Mouse (Mus musculus) v-Abl transformed pro-B cells (cell line): ENCODE data around the gene A130010J15Rik.

ENCODE experiments used
- in situ Hi-C, 2 experiments: fragments of 400-800 bp; cut with MboI; formaldehyde crosslinking; loops; one replicate each; pipeline ENCODE4 v1.15.1; 2025; ENCODE audit not compliant: unreplicated experiment in 2 of 2

The A130010J15Rik gene

DNA sequence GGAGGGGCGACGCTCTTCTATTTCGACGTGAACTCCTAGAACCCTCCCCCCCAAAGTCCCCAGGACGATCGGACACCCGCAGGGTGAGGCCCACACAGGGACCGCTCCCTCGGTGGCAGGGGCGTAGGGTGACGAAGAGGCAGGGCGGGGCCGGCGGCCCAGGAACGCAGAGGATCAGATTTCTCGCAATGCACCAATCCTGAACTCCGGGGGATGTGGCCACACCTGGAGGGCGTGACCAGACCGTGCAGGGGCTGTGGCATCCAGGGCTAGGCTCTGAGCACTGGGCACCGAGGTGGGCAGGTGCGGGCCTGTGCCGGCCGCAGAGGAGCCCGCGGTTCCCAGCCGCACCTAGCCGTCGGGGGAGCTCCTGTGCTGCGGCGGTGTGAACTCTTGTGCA lies 15.0 kb upstream of the A130010J15Rik start, which contains the start of gene Irf6:
TSS of gene Irf6 (plus strand) at position 240 of the 400 bp plus-strand sequence.
- in situ Hi-C loops, result no loop called here

DNA sequence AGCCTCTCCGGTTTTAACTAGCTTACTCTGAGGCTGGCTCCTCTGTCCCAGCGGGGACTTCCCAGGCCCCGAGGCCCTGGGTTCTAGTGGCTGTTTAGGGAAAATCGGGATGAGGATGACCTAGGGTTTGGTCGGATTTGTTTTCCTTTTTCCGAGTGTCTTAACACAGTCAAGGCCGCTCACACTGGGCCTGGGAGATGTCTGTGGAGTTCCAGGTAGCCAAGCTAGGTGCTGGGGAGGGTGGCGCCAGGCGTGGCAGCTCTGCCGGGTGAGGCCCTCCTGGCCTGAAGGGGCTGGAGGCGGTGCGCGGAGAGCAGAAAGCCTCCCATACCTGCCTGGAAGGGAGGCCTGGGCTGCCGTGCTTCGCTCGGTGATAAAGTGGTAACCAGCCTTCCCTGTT lies 14.3 kb upstream of the A130010J15Rik start:
- in situ Hi-C loops, result no loop called here

GRCm38 (mm10) chr1:193156316-193157110 lies 11.3 kb upstream of the A130010J15Rik start:
- in situ Hi-C loops, result no loop called here

DNA sequence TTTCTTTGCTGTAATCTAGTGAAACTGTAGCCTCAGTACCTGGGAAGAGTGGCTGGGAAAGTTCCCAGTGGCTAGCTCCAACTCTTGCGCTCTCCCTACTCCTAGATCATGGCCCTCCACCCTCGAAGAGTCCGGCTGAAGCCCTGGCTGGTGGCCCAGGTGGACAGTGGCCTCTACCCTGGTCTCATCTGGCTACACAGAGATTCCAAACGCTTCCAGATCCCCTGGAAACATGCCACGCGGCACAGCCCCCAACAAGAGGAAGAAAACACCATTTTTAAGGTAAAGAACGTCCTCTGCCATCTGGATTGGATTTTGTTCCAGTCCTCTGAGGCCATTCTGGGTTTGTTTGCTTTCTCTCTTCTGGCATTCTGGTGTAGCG lies 10.7 kb upstream of the A130010J15Rik start:
- in situ Hi-C loops, result no loop called here

GRCm38 (mm10) chr1:193159163-193159562 lies 8.7 kb upstream of the A130010J15Rik start:
- in situ Hi-C loops, result no loop called here

- in situ Hi-C loops, result no loop called here
Measured at GRCm38 (mm10) chr1:193159613-193160012, 8.2 kb upstream of the A130010J15Rik start.

DNA sequence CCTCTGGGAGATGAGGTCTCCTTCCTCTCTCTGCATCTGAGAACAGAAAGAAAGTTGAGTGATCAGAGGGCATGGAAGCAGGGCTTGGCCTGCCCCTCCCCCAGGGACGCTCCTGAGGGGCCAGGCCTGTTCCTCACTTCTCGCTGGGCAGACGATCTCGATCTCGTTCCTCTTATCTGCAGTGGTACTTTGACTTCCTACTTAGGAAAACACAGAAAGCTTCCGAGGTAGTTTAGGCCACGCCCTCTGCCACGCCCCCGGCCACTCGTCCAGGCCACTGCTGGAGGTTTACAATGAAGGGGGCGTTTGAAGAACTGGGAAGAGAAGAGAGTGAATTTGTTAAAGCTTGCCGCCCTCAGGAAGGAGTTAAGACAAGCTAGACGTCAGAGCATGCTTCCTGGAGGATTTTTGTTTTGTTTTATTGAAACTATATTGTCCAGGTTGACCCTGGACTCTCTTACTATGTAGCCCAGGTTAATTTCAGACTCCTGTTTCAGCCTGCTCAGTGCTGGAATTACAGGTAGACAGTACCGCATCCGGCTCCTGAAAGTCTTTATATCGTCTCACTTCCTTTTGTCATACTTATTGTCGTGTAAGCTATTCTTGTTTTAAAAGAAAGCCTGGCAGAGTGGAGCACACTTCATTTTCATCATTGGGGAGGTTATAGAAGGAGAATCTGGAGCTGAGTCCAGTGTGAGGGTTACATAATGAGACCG lies 7.4 kb upstream of the A130010J15Rik start:
- in situ Hi-C loops, result no loop called here

DNA sequence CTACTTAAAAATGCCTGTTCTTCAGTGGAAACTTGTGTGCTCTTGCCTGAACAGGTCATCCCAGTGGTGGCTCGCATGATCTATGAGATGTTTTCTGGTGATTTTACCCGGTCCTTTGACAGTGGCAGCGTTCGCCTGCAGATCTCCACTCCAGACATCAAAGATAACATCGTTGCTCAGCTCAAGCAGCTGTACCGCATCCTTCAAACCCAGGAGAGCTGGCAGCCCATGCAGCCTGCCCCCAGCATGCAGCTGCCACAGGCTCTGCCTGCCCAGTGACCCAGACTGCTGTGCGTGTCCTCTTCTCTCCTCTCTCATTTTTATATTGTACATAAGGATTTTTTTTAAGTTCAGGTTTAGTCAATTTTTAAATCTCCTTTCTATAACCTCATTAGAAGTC lies 1.4 kb downstream of the A130010J15Rik start:
- in situ Hi-C loops, result loop anchor here in 1 of 2 experiments (5.0 kb wide), 1 partner anchor 37 kb away; the partner anchor contains the start of gene Diexf

DNA sequence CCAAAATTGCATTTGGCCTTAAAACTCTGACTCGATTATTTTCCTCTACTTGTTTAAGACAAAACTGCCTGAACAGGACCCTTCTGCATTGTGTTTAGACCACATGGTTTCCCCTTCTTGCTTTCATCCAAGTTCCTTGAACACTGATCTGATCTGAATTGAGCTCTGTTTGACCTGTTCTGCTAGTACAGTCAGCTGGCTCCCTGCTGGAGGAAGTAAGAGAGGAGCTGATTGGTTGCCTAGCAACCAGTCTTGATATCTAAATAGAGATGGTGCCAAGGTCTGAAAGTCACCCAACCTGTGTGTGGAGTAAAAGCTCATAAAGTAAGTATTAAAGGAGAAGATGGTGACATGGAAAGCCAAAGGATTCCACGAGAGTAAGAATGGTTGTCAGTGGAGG lies 2.0 kb downstream of the A130010J15Rik start:
- in situ Hi-C loops, result loop anchor here in 1 of 2 experiments (5.0 kb wide), 1 partner anchor 38 kb away; the partner anchor contains the start of gene Diexf

DNA sequence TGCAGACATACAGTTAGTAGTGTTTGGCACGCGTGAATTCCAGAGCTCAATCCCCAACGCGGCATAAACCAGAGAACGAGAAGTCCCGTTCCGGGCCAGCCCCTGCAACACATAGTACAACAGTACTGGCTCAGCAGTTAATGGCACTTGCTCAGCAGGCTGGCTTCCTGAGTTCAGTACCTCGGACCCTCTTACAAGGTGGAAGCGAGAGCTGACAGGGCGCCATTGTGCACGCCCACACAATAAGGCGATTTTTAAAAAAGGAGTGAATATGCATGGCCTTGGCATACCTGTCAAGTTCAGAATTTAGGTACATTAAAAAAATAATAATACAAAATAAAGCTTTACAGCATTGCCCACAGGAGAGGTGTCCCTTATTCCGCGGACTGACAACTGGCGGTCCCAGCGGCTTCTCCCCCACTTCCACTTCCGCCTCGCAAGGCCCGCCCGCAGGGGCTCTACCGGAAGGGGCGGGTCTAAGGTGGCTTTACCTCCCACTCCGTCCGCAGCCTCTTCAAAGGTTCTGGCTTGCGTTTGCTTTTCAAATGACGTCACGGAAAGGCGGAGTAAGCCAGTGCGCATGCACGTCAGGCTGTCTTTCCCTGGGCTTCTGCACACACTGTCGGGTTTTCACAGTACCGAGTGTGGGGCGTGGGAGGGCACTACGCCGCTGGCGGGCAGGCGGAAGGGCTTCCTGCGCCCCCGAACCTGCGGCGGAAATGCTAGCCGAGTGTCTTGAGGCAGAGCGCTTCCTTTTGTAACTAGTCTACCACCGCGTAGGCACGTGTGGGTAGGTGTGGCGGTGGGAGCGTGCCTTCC lies 5.4 kb downstream of the A130010J15Rik start:
- in situ Hi-C loops, result no loop called here

DNA sequence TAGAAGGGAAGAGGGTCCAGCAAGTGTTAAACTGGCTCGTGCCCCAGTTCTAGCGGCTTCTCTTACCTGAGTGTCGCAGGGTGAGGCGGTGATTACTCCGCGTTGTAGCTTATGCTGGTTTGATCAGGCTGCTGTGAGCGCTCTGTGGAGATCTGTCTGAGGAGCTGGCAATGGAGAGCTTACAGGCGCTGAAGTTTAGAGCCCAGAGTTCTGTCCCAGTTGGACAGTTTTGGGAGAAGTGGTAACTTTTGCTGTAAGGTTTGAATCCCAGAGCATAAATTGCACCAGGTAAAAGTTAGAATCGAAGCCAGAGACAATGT lies 5.9 kb downstream of the A130010J15Rik start:
- in situ Hi-C loops, result no loop called here

DNA sequence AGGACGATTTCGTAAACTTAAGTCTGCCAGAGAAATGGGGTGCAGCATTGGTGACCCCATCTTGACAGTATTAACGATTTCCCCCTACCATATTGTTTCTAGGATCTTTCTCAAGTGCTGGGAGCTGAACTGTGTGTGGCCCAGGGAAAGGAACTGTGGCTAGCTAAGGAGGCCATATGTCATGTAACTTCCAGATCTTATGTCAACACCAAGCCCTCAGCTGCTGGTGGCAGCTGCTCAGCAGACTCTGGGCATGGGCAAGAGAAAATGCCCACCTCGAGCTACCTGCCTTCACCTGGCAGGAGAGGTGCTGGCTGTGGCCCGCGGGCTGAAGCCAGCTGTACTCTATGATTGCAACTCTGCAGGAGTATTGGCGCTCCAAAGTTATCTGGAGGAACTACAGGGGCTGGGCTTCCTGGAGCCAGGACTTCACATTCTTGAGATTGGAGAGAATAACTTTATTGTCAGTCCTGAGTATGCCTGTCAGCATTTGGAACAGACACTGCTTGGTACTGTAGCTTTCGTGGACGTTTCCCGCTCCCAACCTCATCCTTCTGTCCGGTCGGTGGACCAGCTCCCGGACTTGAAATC lies 6.4 kb downstream of the A130010J15Rik start:
- in situ Hi-C loops, result no loop called here

DNA sequence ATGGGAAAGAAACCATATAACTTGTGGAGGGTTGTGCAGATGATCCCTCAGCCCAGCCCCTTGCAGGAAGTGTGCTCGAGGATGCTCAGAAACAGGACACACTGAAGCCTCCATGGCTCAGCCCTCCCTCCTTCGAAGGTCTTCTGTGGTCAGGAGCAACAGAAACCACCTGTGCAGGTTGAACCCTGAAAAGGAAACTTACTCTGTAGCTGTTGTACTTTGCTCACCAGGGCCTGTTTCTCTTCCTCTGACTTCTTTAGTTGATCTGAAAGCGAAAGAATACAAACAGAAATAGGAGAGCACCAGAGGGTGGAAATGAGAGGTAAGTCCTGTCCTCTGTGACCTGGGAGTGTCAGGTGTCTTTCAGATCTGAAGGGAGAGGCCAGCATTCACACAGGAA lies 13.3 kb downstream of the A130010J15Rik start:
- in situ Hi-C loops, result no loop called here

- in situ Hi-C loops, result no loop called here
Measured at GRCm38 (mm10) chr1:193188257-193188656, 20.4 kb downstream of the A130010J15Rik start.

DNA sequence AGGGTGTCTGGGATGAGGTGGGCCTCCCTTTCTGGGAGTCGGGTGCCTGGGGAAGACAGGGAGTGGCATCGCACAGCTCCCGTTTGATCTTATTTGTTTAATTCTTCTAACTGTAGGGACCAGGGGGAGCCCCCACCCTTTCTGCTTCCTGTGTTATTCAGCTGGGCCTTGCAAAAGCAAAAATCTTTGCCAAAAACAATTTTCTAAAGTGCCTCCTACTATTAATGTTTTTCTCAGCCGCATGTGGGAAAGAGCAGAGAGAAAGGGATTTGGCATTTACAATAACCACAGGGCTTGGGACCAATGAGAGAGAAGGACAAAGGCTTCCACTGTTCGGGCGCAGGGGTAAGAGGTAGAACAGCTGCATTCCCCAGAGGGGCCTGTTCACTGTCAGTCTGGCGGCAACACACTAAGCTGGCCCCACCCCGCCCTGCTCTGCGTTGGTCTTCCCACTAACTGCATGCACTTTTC lies 21.3 kb downstream of the A130010J15Rik start:
- in situ Hi-C loops, result no loop called here

DNA sequence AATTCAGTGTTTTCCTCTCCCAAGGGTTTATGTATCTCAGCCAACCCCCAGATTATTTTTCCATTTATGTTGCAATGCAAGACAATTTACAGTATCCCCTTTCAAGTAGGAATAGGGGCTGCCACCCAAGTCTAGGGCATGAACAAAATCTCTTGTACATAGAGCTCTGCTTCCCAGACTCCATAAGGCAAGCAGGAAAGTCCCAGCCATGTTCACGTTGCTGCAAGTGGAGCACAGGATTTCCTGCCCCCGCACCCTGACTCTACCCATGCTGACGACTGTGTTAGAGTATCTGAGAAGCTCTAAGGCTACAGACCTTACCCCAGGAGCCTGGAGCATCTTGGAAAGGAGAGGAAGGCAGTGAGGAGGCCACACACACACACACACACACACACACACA lies 21.9 kb downstream of the A130010J15Rik start:
- in situ Hi-C loops, result no loop called here

GRCm38 (mm10) chr1:193191675-193192283 lies 23.9 kb downstream of the A130010J15Rik start:
- in situ Hi-C loops, result no loop called here

- in situ Hi-C loops, result loop anchor here in 1 of 2 experiments (5.0 kb wide), 1 partner anchor 62 kb away; the partner anchor contains the start of gene Diexf
Measured at GRCm38 (mm10) chr1:193194416-193195140, 26.7 kb downstream of the A130010J15Rik start.

GRCm38 (mm10) chr1:193195169-193195810 lies 27.4 kb downstream of the A130010J15Rik start:
- in situ Hi-C loops, result loop anchor here in 1 of 2 experiments (5.0 kb wide), 1 partner anchor 63 kb away; the partner anchor contains the start of gene Diexf
